Mouse (Mus musculus) heart, embryonic 10.5 days (tissue): ENCODE measurements at regions not wholly inside any gene's neighbourhood (a gene's known extent, or its start where the extent isn't known, plus 50 kb on each side); places are given as distances from the start of the nearest gene placed in this dataset.

Experiments
- DNase-seq: peaks from one replicate; pipeline ENCODE4 v3.0.0-alpha.2; 2017; ENCODE audit warnings: low spot score
- H3K27ac ChIP-seq: fragments of 300-500 bp; sonication (generic); 2 replicates; pipeline ENCODE4 v1.5.1; 2016; ENCODE audit warnings: mild to moderate bottlenecking
- H3K27me3 ChIP-seq: fragments of 300-500 bp; sonication (generic); 2 replicates; pipeline ENCODE4 v1.6.1; 2016; ENCODE audit warnings: mild to moderate bottlenecking; ENCODE audit not compliant: poor library complexity, insufficient read depth, severe bottlenecking
- H3K36me3 ChIP-seq: fragments of 300-500 bp; sonication (generic); 2 replicates; pipeline ENCODE4 v1.6.1; 2016; ENCODE audit warnings: mild to moderate bottlenecking, moderate library complexity
- H3K4me1 ChIP-seq: fragments of 300-500 bp; sonication (generic); 2 replicates; pipeline ENCODE4 v1.6.1; 2016; ENCODE audit warnings: mild to moderate bottlenecking
- H3K4me3 ChIP-seq: fragments of 300-500 bp; sonication (generic); 2 replicates; pipeline ENCODE4 v1.5.1; 2016; ENCODE audit warnings: mild to moderate bottlenecking, moderate library complexity
- H3K9me3 ChIP-seq: fragments of 300-500 bp; sonication (generic); 2 replicates; pipeline ENCODE4 v1.6.1; 2016; ENCODE audit warnings: mild to moderate bottlenecking, moderate library complexity
- WGBS: fragments of 180-500 bp; shearing (Covaris S2); methylation state at CpG from one replicate; pipeline ENCODE4 v1.1.7; 2016; 5-methylcytosine and 5-hydroxymethylcytosine counted together

DNA sequence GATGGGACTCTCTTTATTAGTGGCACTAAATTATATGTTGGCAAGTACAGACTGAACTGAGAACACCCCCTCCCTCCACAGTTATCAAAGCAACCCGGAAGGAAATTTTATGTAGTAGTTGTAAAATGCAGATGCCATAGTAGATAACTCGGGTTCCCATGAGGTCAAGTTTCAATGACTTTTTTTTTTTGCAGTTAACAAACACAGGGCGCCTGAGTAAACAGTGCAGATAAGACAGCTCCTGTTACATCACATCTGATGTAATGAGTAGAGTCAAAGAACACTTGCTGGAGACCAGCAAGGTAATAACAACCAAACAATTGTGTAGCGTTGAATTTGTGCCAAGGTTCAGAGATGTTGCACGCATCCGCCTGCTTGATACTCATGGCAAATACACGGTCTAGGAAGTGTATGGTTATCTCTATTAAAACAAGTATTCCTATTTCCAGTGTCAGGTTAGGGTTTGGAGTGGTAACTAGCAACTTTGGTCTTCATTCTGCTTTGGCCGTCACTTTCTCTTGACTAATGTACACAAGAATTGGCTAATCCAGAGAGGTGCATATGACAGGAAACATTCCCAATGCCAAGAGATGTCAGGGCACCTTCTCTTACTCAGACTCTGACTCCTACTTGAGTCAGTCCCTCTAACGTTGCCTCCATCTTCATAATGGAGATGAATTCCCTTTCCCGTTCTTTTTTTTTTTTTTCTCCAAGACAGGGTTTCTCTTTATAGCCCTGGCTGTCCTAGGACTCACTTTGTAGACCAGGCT is 66.3 kb upstream of the Sp4 start:
- no peak overlapping the region for H3K4me3 ChIP-seq
- H3K27me3 ChIP-seq = no peaks in the 10 kb centered on the region
- H3K9me3 ChIP-seq = no peaks in the 10 kb centered on the region
- DNase-seq = peak; percentile 57
- WGBS = 61% methylated on average over 10 of the region's 10 CpGs
- H3K36me3 ChIP-seq = no peaks in the 10 kb centered on the region
- no peaks in the 10 kb centered on the region for H3K4me1 ChIP-seq
- H3K27ac ChIP-seq = no peak overlapping the region

- no peaks in the 10 kb centered on the region for H3K27me3 ChIP-seq
- H3K4me1 ChIP-seq = no peaks in the 10 kb centered on the region
- no peaks in the 10 kb centered on the region for H3K9me3 ChIP-seq
- WGBS = 92% methylated on average over 7 of the region's 7 CpGs
- H3K36me3 ChIP-seq = no peaks in the 10 kb centered on the region
- DNase-seq = no peak
- no peak overlapping the region for H3K27ac ChIP-seq
- no peak overlapping the region for H3K4me3 ChIP-seq
Measured at GRCm38 (mm10) chr12:118352866-118353265, 51.6 kb upstream of the Sp4 start.

DNA sequence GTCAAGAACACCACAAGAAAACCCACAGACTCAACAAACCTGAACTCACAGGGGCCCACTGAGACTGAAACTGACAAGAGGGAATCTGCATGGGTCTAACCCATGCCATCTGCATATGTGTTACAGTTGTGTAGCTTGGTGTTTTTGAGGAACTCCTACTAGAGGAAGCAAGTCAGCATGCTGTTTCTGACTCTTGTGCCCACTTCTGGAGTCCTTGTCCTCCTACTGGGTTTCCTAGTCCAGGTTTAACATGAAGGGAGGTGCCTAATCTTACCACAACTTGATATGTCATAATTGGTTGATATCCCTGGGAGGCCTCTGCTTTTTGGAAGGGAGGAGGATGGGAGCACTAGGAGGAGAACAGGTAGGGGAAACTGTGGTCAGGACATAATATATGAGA is 50.2 kb upstream of the Sp4 start:
- Histone ChIP-seq H3K4me3 (no peak overlapping the region), H3K27ac (no peak overlapping the region), H3K4me1 (no peaks in the 10 kb centered on the region), H3K27me3 (no peaks in the 10 kb centered on the region), H3K9me3 (no peaks in the 10 kb centered on the region), H3K36me3 (no peaks in the 10 kb centered on the region)
- DNase-seq = no peak
